Mouse (Mus musculus) limb, embryonic 14.5 days (tissue): ENCODE data around the gene Osbpl9. TPM values are rescaled to one million over a fixed set of nuclear protein-coding genes. Genes with fewer than 3 reads are reported as not detected.

Source experiments
- ATAC-seq: fragments of 200-750 bp; cut with Nextera tagmentation; 2 replicates; pipeline ENCODE4 v1.8.0; 2017; ENCODE audit warnings: low read depth, moderate number of reproducible peaks, moderate TSS enrichment; ENCODE audit not compliant: low FRiP score
- DNase-seq: peaks from one replicate; pipeline ENCODE4 v3.0.0-alpha.2; 2015; ENCODE audit warnings: low spot score
- H3K27ac ChIP-seq: fragments of 300-500 bp; sonication (generic); replicated peaks from 2 replicates; pipeline ENCODE4 v1.5.1; 2014; ENCODE audit warnings: low read depth, mild to moderate bottlenecking, low read length, moderate library complexity, mixed read lengths
- H3K27me3 ChIP-seq: fragments of 300-500 bp; sonication (generic); 2 replicates; pipeline ENCODE4 v1.6.1; 2014; ENCODE audit warnings: low read length, mixed read lengths; ENCODE audit not compliant: control insufficient read depth, insufficient read depth
- H3K36me3 ChIP-seq: fragments of 300-500 bp; sonication (generic); 2 replicates; pipeline ENCODE4 v1.6.1; 2014; ENCODE audit warnings: mild to moderate bottlenecking, low read length, moderate library complexity, mixed read lengths; ENCODE audit not compliant: control insufficient read depth, insufficient read depth
- H3K4me1 ChIP-seq: fragments of 300-500 bp; sonication (generic); 2 replicates; pipeline ENCODE4 v1.6.1; 2014; ENCODE audit warnings: antibody characterized with exemption, low read length, mixed read lengths; ENCODE audit not compliant: control insufficient read depth, insufficient read depth
- H3K4me2 ChIP-seq: fragments of 300-500 bp; sonication (generic); replicated peaks from 2 replicates; pipeline ENCODE4 v1.6.1; 2014; ENCODE audit warnings: low read depth, mild to moderate bottlenecking, low read length, moderate library complexity; ENCODE audit not compliant: severe bottlenecking
- H3K4me3 ChIP-seq: fragments of 300-500 bp; sonication (generic); replicated peaks from 2 replicates; pipeline ENCODE4 v1.5.1; 2014; ENCODE audit warnings: low read length
- H3K9ac ChIP-seq: fragments of 300-500 bp; sonication (generic); 2 replicates; pipeline ENCODE4 v1.6.1; 2014; ENCODE audit warnings: mild to moderate bottlenecking, low read depth, low read length, moderate library complexity; ENCODE audit not compliant: severe bottlenecking
- H3K9me3 ChIP-seq: fragments of 300-500 bp; sonication (generic); 2 replicates; pipeline ENCODE4 v1.6.1; 2016; ENCODE audit warnings: low read length; ENCODE audit not compliant: control insufficient read depth
- POLR2A ChIP-seq: fragments of 200-500 bp; IDR thresholded peaks from 2 replicates; pipeline ENCODE4 v1.8.0; 2012; ENCODE audit warnings: inconsistent platforms, mild to moderate bottlenecking, moderate library complexity, borderline replicate concordance; ENCODE audit not compliant: insufficient read depth, insufficient read length; ENCODE audit errors: extremely low read depth
- WGBS: fragments of 180-500 bp; shearing (Covaris S2); extraction: QIAGEN DNeasy Blood & Tissue Kit; methylation state at CpG from one replicate; pipeline ENCODE4 v1.1.7; 2014; 5-methylcytosine and 5-hydroxymethylcytosine counted together
- polyA plus RNA-seq, 2 experiments: library from polyadenylated mRNA; depleted of rRNA in 1 of 2; stranded (reverse) in 1 of 2; unstranded in 1 of 2; fragments of >200 nt; fragmentation: Nextera tagmentation in 1 of 2; extraction: Ambion mirVana in 1 of 2; gene quantifications; 2 replicates each; pipeline versions ENCODE4 v1.2.1 to v1.2.3; 2012 to 2014

Gene Osbpl9
- polyA plus RNA-seq, 2 experiments: 55.6 to 57.8 TPM

GRCm38 (mm10) chr4:109128971-109129370 lies 73.1 kb downstream of the Osbpl9 start:
- no peak overlapping the region for H3K27ac ChIP-seq
- ATAC-seq: no peak

GRCm38 (mm10) chr4:109128017-109128416 lies 74.1 kb downstream of the Osbpl9 start:
- no peak overlapping the region for H3K4me3 ChIP-seq
- no peak overlapping the region for H3K9ac ChIP-seq
- 86% methylated on average over 9 of the region's 9 CpGs for WGBS
- no peaks in the 10 kb centered on the region; the same call in 1 of the 2 replicates for H3K36me3 ChIP-seq
- no peak overlapping the region for H3K27ac ChIP-seq
- DNase-seq (no peak), ATAC-seq (no peak)
- H3K4me1 ChIP-seq: no peaks in the 10 kb centered on the region
- no peaks in the 10 kb centered on the region for H3K27me3 ChIP-seq
- H3K4me2 ChIP-seq: no peak overlapping the region
- no peak for TF ChIP-seq POLR2A
- H3K9me3 ChIP-seq: no peaks in the 10 kb centered on the region

More at GRCm38 (mm10) chr4:109128971-109129370, 73.1 kb downstream of the Osbpl9 start:
- no peak overlapping the region for H3K4me3 ChIP-seq
- TF ChIP-seq POLR2A: no peak
- no peaks in the 10 kb centered on the region for H3K9me3 ChIP-seq
- H3K36me3 ChIP-seq: no peaks in the 10 kb centered on the region; the same call in 1 of the 2 replicates
- H3K27me3 ChIP-seq: no peaks in the 10 kb centered on the region
- DNase-seq: no peak
- H3K4me1 ChIP-seq: no peaks in the 10 kb centered on the region
- H3K9ac ChIP-seq: no peak overlapping the region
- H3K4me2 ChIP-seq: no peak overlapping the region

DNA sequence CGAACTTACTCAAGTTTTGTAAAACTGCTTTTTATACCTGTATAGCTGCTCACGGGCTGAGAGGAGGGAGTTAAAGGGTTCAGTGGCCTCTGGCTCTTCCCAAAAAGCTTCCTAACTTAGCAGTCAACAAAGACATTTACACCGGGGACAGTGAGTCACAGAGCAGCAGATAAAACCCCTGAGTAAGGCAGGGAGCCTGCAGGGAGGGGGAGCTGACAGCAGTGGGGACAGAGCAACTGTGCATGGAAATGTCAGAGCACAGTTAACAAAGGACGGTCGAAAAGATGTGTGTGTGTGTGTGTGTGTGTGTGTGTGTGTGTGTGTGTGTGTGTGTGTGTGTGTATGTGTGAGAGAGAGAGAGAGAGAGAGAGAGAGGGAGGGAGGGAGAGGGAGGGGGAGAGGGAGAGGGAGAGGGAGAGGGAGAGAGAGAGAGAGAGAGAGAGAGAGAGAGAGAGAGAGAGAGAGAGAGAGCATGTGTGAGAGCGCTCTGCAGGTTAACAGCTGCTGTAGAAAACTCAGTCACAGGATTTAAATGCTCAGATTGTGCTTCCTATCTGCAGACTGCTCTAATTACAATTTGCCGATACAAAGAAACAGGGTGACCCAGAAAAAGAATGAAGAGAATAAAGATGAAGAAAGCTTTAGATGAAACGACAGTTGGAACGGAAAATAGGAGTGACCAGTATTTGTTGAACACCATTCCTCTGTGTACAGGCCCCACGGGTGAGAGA lies 75.1 kb downstream of the Osbpl9 start:
- no peaks in the 10 kb centered on the region; the same call in 1 of the 2 replicates for H3K36me3 ChIP-seq
- H3K4me2 ChIP-seq: no peak overlapping the region
- no peak for DNase-seq
- H3K27ac ChIP-seq: no peak overlapping the region
- no peaks in the 10 kb centered on the region for H3K27me3 ChIP-seq
- WGBS: 62% methylated on average over 10 of the region's 10 CpGs
- no peak for TF ChIP-seq POLR2A
- no peak for ATAC-seq
- H3K9ac ChIP-seq: no peak overlapping the region
- 0 out of 2 replicates have a peak, but pooled peaks cover 2% of the 10 kb centered on the region for H3K4me1 ChIP-seq
- no peak overlapping the region for H3K4me3 ChIP-seq
- H3K9me3 ChIP-seq: no peaks in the 10 kb centered on the region

DNA sequence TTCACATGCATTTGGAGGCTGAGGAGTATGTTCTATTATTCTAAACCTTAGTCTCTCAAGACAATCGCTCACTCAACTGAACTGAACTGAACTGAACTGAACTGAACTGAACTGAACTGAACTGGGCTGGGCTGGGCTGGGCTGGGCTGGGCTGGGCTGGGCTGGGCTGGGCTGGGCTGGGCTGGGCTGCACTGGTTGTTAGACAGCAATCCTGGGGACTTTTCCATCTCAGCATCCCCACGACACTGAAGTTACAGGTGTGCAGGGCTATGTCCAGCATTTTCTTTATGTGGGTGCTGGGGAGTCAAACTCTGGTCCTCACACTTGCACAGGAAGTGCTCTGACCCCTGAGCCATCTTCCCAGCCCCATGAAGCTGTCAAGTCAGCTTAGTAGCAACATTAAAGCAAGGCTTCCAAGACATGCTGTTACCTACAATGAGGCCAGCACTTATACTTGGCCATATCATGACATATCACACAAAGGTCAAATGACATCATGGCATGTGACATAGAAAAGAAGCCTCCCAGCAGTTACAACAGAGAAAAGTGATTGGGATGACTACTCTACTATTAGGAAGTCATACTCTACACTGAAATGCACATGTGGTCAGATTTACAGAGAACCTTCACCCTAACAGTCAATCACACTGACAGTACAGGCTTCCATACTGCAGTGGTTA lies 76.2 kb downstream of the Osbpl9 start:
- no peak overlapping the region for H3K4me2 ChIP-seq
- H3K27me3 ChIP-seq: no peaks in the 10 kb centered on the region
- DNase-seq (no peak), ATAC-seq (no peak)
- no peak for TF ChIP-seq POLR2A
- no peaks in the 10 kb centered on the region for H3K9me3 ChIP-seq
- 85% methylated on average over 2 of the region's 2 CpGs for WGBS
- H3K4me3 ChIP-seq: no peak overlapping the region
- no peak overlapping the region for H3K27ac ChIP-seq
- 0 out of 2 replicates have a peak, but pooled peaks cover 2% of the 10 kb centered on the region for H3K4me1 ChIP-seq
- H3K36me3 ChIP-seq: no peaks in the 10 kb centered on the region
- no peak overlapping the region for H3K9ac ChIP-seq

- no peak overlapping the region for H3K4me2 ChIP-seq
- H3K4me3 ChIP-seq: no peak overlapping the region
- no peak overlapping the region for H3K9ac ChIP-seq
- peaks cover 9% of the 10 kb centered on the region; the same call in 1 of the 2 replicates for H3K4me1 ChIP-seq
- H3K27me3 ChIP-seq: no peaks in the 10 kb centered on the region
- H3K27ac ChIP-seq: no peak overlapping the region
- TF ChIP-seq POLR2A: no peak
- ATAC-seq: no peak
- DNase-seq: no peak
- H3K9me3 ChIP-seq: no peaks in the 10 kb centered on the region
- H3K36me3 ChIP-seq: no peaks in the 10 kb centered on the region
- 65% methylated on average over 4 of the region's 4 CpGs for WGBS
Observed at GRCm38 (mm10) chr4:109122830-109123555, 79.1 kb downstream of the Osbpl9 start.
